Mouse (Mus musculus) testis, adult 2 months (tissue): ENCODE measurements around the gene Kcnq2.

Source experiments
- CTCF ChIP-seq: fragments of 200-500 bp; IDR thresholded peaks from 2 replicates; pipeline ENCODE4 v1.5.1; 2012; ENCODE audit warnings: low read depth, mild to moderate bottlenecking, inconsistent platforms, low read length, moderate library complexity; ENCODE audit not compliant: control insufficient read depth, insufficient read depth, insufficient replicate concordance
- POLR2A ChIP-seq: fragments of 200-500 bp; IDR thresholded peaks from 2 replicates; pipeline ENCODE4 v1.6.1; 2012; ENCODE audit warnings: low read depth, mild to moderate bottlenecking, inconsistent platforms, low read length, moderate library complexity; ENCODE audit not compliant: control insufficient read depth

DNA sequence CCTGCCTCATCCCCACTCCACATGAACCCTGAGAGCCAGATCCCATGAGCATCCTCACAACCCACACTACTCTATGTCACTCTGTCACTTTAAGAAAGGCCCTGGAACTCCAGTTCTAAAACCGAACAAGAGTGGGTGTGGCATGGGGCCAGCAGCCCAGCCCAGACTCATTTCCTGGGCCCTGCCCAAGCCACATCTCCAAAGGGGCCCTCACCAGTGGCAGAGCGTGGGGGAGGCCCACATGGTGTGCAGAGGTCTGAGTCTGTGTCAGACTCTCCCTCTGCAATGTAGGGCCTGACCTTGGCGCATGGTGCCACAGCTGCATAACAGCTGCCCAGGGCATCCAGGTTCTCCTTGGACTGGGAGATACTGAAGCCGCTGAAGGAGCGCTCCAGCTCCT is 54.2 kb downstream of the Kcnq2 start:
- TF ChIP-seq POLR2A (no peak), CTCF (no peak)
